Mouse (Mus musculus) gastrocnemius, adult 2 months (tissue): Measurements from ENCODE around the gene Dmc1. TPM values are rescaled to one million over a fixed set of nuclear protein-coding genes. Genes with fewer than 3 reads are reported as not detected.

ENCODE experiments used
- DNase-seq: peaks from one replicate; pipeline ENCODE4 v3.0.0; 2022
- H3K27ac ChIP-seq: fragments of 200-600 bp; 2 replicates; pipeline ENCODE4 v1.8.1; 2022; ENCODE audit warnings: mild to moderate bottlenecking
- H3K4me3 ChIP-seq: fragments of 200-600 bp; 2 replicates; pipeline ENCODE4 v1.8.1; 2022; ENCODE audit warnings: mild to moderate bottlenecking, moderate library complexity
- CTCF ChIP-seq: fragments of 200-600 bp; IDR thresholded peaks from 2 replicates; pipeline ENCODE4 v1.8.1; 2022; ENCODE audit warnings: antibody characterized with exemption, mild to moderate bottlenecking, moderate library complexity
- intact Hi-C: fragments of 180-260 bp; cut with DNase I; formaldehyde crosslinking; loops from one replicate; pipeline ENCODE4 v1.15.1; 2025
- microRNA-seq: library from miRNA; unstranded; fragments of <30 nt; microRNA quantifications from one replicate; pipeline ENCODE4 v1.2.0, GENCODE M21; 2021
- total RNA-seq, 2 experiments: library from RNA; stranded (reverse); gene quantifications; 2 replicates each; pipeline ENCODE4 v1.2.3; 2021

Gene Dmc1
- total RNA-seq, 2 experiments from 2014 or later, result not detected

DNA sequence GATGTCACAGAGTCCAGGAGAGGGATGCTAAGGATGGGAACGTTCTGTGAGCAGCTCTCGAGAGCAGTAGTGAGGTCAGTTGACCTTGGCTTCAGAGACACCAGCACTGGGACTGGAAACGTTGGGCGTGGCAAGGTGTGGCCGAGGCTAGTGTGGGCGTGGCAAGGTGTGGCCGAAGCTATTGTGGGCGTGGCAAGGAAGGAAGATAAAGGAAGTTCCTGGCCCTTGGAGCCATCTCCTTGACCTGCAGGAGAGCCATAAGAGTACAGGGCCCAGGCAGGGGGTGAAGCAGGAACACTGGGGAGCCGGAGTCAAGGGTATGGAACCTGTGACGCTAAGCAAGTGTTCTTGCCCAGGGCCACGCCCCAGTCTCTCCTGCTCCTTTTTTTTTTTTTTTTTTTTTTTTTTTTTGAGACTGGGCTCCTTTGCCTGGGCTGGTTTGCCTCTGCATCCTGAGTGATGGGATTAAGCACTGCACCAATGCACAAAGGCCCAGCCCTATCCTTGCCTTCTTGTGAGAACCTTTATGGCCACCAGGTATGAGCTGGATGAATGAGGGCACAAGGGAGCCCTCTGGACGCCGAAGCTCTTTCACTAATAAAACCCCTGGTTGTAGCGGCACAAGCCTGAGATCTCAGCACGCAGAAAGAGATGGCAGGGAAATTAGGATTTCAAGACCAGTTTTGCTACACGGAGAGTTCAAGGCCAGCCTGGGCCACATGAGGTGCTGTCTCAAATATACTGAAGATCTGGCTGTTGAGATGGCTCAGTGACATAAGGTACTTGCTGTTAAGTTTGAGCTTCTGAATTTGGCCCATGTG lies 85.3 kb downstream of the Dmc1 start:
- intact Hi-C loops, result no loop called here
- Histone ChIP-seq H3K4me3 (no peak overlapping the region; the same call in 1 of the 2 replicates), H3K27ac (no peak overlapping the region)
- TF ChIP-seq CTCF, result no peak
- DNase-seq, result no peak

DNA sequence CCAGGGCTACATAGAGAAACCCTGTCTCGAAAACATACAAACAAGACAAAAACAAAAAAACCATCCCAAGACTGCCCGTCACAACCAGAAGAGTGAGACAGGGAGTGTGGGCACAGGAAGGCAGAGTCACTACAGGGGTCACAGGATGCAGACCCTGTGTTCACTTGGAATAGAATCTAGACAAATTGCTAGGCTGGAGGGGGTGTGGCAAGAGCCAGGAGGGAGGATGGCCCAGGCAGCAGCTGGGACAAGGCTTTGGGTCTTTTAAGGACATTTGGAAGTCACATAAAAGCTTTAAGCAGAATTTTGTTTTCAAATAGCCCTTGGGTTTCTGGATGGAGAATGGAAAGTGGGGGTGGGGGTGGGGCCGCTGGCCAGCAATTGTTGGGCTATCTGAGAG lies 86.3 kb downstream of the Dmc1 start:
- intact Hi-C loops, result no loop called here
- Histone ChIP-seq H3K4me3 (peak overlapping the region; percentile 88), H3K27ac (0 out of 2 replicates have a peak overlapping the region, but pooled peaks have one; percentile 8)
- no peak for TF ChIP-seq CTCF
- DNase-seq, result no peak

DNA sequence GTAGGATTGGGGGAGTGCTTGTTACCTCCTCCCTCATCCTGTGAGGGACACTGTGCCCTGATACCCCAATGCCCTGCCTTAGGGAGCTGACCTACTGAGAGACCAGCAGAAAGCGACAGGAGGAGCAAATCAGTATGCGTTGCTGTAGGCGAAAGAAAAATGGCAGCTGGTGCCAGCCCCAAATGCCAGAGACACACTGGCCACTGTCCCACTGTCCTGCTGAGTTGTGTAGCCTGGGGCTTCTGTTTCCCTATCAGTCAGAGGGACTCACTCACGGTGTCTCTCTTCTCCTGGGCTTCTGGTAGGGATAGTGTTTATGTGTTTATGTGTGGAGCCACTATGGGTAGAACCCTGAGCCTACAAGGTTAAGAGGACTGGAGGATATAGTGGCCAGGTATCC lies 87.2 kb downstream of the Dmc1 start:
- peak overlapping the region; percentile 88 for H3K4me3 ChIP-seq
- intact Hi-C loops, result no loop called here
- H3K27ac ChIP-seq, result peak overlapping the region; percentile 87
- TF ChIP-seq CTCF, result no peak
- no peak for DNase-seq

DNA sequence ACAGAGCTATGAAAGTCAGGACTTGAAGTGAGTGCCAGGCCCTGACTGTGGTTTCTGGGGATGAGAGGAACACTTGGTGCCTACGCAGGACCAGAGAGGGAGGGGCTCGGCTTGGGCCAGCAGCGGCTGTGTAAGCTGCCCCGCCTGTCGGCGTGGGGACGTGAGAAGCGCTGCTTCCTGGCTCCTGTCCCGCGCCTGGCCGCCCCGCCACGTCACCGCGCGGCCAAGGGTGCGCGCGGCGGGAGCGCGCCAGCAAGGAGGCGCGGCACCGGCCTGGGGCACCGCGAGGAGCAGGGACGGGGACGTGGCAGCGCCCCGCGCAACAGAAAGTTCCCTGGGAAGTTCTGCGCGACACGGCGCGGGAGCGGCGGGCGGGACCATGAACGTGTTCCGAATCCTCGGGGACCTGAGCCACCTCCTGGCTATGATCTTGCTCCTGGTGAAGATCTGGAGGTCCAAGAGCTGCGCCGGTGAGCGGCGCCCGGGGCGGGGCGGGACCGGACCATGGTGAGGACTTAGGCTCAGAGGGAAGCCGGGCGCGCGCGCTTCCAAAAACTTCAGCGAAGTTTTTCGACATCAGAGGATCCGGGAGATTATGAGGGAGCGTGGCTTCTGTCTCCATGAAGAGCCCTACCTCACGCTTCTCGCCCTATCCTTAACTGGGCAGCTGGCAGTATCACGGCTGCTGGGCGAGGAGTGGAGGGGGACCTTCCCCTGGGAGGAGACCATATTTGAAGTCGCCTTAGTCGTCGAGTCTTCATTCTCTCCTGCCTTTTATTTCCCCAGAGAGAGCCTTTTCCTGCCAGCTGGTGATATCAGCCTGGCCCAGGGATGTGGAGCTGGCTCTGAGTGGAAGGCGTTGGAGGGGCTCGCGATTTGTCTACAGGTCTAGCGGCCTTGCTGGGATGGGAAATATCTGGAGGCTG lies 88.5 kb downstream of the Dmc1 start, which contains the start of gene Kdelr3:
Gene Kdelr3, plus strand, starts transcription at position 241 of the 926 bp plus-strand sequence.
- peak within 1 kb of the TSS; percentile 87 for H3K27ac ChIP-seq
- intact Hi-C loops, result no loop called here
- peak; percentile 93 for DNase-seq
- peak within 1 kb of the TSS; percentile 88 for H3K4me3 ChIP-seq
- TF ChIP-seq CTCF, result peak; percentile 10; the same call in 1 of the 2 replicates

DNA sequence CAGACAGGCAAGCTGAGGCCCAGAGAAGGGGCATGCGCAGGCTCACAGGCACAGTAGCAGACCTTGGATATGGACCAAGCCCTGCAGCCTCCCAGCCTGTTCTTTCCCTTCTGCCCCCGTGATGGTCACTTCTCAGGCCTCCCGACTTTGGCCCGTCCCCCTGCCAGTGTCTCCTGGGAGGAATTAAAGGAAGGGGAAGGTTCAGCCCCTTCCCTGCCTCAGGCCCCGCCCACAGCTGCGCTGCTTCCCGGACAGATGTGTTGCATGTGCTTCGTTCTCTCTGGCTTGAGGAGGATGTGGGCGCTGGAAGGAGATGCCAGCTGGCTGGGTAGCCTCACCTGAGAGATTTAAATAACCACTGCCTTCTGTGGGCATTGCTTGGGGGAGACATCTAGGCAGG lies 91.0 kb downstream of the Dmc1 start:
- DNase-seq, result peak; percentile 60
- Histone ChIP-seq H3K27ac (no peak overlapping the region), H3K4me3 (no peak overlapping the region)
- intact Hi-C loops, result no loop called here
- no peak for TF ChIP-seq CTCF

DNA sequence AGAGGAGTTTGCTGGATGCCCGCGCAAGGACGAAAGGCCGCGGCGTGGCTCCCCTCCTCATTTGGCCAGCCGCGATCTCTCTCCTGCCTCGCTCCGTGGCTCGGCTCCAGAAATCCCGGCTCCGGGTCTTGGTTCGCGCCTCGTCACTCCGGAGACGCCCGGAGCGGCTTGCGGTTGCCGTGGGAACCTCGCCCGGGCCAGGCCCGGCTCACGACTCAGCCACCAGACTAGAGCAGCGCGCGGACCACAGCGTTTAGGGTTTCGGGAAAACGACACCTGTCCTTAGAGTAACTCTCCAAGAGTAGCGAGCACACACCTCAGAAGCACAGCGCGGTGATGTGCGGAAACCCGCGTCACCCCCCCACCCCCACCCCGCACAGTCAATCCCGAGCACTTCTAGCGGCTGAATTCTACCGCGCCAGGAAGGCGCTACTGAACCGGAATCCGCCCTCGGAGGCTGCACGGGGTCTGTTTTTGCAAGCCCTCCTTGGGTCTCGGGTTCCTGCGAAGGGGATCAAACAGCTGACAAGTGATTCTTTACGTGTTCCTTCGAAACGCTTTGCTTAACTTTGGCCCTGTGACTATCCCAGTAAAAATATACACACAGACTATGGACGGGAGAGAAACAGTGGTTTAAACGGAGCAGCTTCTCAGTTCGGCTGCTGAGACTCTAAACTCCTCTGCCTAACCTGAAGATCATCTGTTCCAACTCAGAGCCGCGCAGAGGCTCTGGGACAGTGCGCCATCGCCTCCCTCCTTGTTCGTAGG lies 93.2 kb downstream of the Dmc1 start:
- Histone ChIP-seq H3K27ac (peak overlapping the region; percentile 24; the same call in 1 of the 2 replicates), H3K4me3 (peak overlapping the region; percentile 70)
- peak; percentile 91 for DNase-seq
- intact Hi-C loops, result no loop called here
- no peak for TF ChIP-seq CTCF

Small RNA genes lying within 50 kb of the gene (microRNA-seq; reads per million reads assigned to microRNA genes)
- gene Gm27903, result not detected

Other genes with a start within 250 kb of the Dmc1 start
- gene Tmem184b, start 201.5 kb downstream of the Dmc1 start, total RNA-seq, result 10 to 100 TPM; 26.1 to 36.7 TPM
- gene Csnk1e, start 149.5 kb downstream of the Dmc1 start, total RNA-seq, result 10 to 100 TPM; 41.8 to 61.4 TPM
- gene Kcnj4, start 99.9 kb downstream of the Dmc1 start, total RNA-seq, result under 1 TPM in 1 of 2 experiments, not detected in 1; 0.10 TPM
- gene Kdelr3, start 88.7 kb downstream of the Dmc1 start, total RNA-seq, result 1 to 10 TPM; 1.9 to 3.7 TPM
- gene Ddx17, start 58.4 kb downstream of the Dmc1 start, total RNA-seq, result 10 to 100 TPM; 80.2 to 86.8 TPM
- under 1 TPM; 0.47 to 0.84 TPM for gene Fam227a, start 53.8 kb upstream of the Dmc1 start, total RNA-seq
- 10 to 100 TPM; 11.8 to 15.6 TPM for gene Cby1, start 54.1 kb upstream of the Dmc1 start, total RNA-seq
- gene Tomm22, start 65.8 kb upstream of the Dmc1 start, total RNA-seq, result 10 to 100 TPM; 52.8 to 78.6 TPM
- gene Josd1, start 82.8 kb upstream of the Dmc1 start, total RNA-seq, result 10 to 100 TPM; 12.3 to 18.7 TPM
- 10 to 100 TPM; 24.4 to 28.5 TPM for gene Gtpbp1, start 85.7 kb upstream of the Dmc1 start, total RNA-seq
- 10 to 100 TPM; 88.4 to 92.5 TPM for gene Sun2, start 137.4 kb upstream of the Dmc1 start, total RNA-seq
- gene Dnal4, start 172.7 kb upstream of the Dmc1 start, total RNA-seq, result 1 to 10 TPM; 4.2 to 6.2 TPM
- 1 to 10 TPM in 1 of 2 experiments, under 1 TPM in 1; 0.46 to 1.0 TPM for gene Nptxr, start 199.7 kb upstream of the Dmc1 start, total RNA-seq
- under 1 TPM; 0.22 to 0.38 TPM for gene Npcd, start 229.1 kb upstream of the Dmc1 start, total RNA-seq
- 10 to 100 TPM in 1 of 2 experiments, 1 to 10 TPM in 1; 8.4 to 12.6 TPM for gene Cbx6, start 229.6 kb upstream of the Dmc1 start, total RNA-seq